Mouse (Mus musculus) lung, embryonic 14.5 days (tissue): ENCODE results near the gene Dctn2. TPM values are rescaled to one million over a fixed set of nuclear protein-coding genes. Genes with fewer than 3 reads are reported as not detected.

Experiments
- ATAC-seq: fragments of 200-750 bp; cut with Nextera tagmentation; 2 replicates; pipeline ENCODE4 v1.8.0; 2017; ENCODE audit warnings: mild to moderate bottlenecking, moderate TSS enrichment, moderate library complexity; ENCODE audit not compliant: insufficient read depth
- DNase-seq: peaks from one replicate; pipeline ENCODE4 v3.0.0-alpha.2; 2015
- H3K27ac ChIP-seq: fragments of 300-500 bp; sonication (generic); 2 replicates; pipeline ENCODE4 v1.5.1; 2014; ENCODE audit warnings: low read depth, mild to moderate bottlenecking, moderate library complexity
- H3K27me3 ChIP-seq: fragments of 300-500 bp; sonication (generic); 2 replicates; pipeline ENCODE4 v1.6.1; 2014; ENCODE audit warnings: low read length, control low read depth; ENCODE audit not compliant: insufficient read depth
- H3K36me3 ChIP-seq: fragments of 300-500 bp; sonication (generic); 2 replicates; pipeline ENCODE4 v1.6.1; 2014; ENCODE audit warnings: control low read depth; ENCODE audit not compliant: insufficient read depth
- H3K4me1 ChIP-seq: fragments of 300-500 bp; sonication (generic); 2 replicates; pipeline ENCODE4 v1.6.1; 2014; ENCODE audit warnings: antibody characterized with exemption, control low read depth; ENCODE audit not compliant: insufficient read depth
- H3K4me2 ChIP-seq: fragments of 300-500 bp; sonication (generic); 2 replicates; pipeline ENCODE4 v1.6.1; 2014; ENCODE audit warnings: mild to moderate bottlenecking
- H3K4me3 ChIP-seq: fragments of 300-500 bp; sonication (generic); 2 replicates; pipeline ENCODE4 v1.5.1; 2014; ENCODE audit warnings: low read depth, low read length
- H3K9ac ChIP-seq: fragments of 300-500 bp; sonication (generic); 2 replicates; pipeline ENCODE4 v1.6.1; 2014
- H3K9me3 ChIP-seq: fragments of 300-500 bp; sonication (generic); 2 replicates; pipeline ENCODE4 v1.6.1; 2016; ENCODE audit warnings: low read depth, low read length, control low read depth
- CTCF ChIP-seq: IDR thresholded peaks from 2 replicates; pipeline ENCODE4 v1.5.1; 2016; ENCODE audit warnings: antibody characterized with exemption, low read depth
- WGBS: fragments of 180-500 bp; shearing (Covaris S2); extraction: QIAGEN DNeasy Blood & Tissue Kit; methylation state at CpG from one replicate; pipeline ENCODE4 v1.1.7; 2014; 5-methylcytosine and 5-hydroxymethylcytosine counted together
- polyA plus RNA-seq: library from polyadenylated mRNA; unstranded; fragments of >200 nt; fragmentation: Nextera tagmentation; extraction: Ambion mirVana; gene quantifications from 2 replicates; pipeline ENCODE4 v1.2.1, GENCODE M21; 2014

Gene Dctn2
- polyA plus RNA-seq, 1 experiment from 2014 or later: 160 TPM

- H3K9ac ChIP-seq: no peak overlapping the region
- H3K4me1 ChIP-seq: peaks cover 16% of the 10 kb centered on the region; the same call in 1 of the 2 replicates
- H3K27me3 ChIP-seq: no peaks in the 10 kb centered on the region
- ATAC-seq (no peak), DNase-seq (no peak)
- H3K9me3 ChIP-seq: no peaks in the 10 kb centered on the region
- H3K4me3 ChIP-seq: no peak overlapping the region
- H3K4me2 ChIP-seq: peak overlapping the region; percentile 32; the same call in 1 of the 2 replicates
- H3K27ac ChIP-seq: no peak overlapping the region
- peaks cover 48% of the 10 kb centered on the region for H3K36me3 ChIP-seq
- TF ChIP-seq CTCF: no peak
- 74% methylated on average over 6 of the region's 6 CpGs for WGBS
Measured at GRCm38 (mm10) chr10:127292987-127293538, 26.9 kb downstream of the Dctn2 start.

GRCm38 (mm10) chr10:127293590-127294113 lies 27.5 kb downstream of the Dctn2 start:
- no peak for TF ChIP-seq CTCF
- no peak overlapping the region for H3K9ac ChIP-seq
- peaks cover 54% of the 10 kb centered on the region for H3K36me3 ChIP-seq
- no peak for ATAC-seq
- H3K4me1 ChIP-seq: peaks cover 16% of the 10 kb centered on the region; the same call in 1 of the 2 replicates
- no peak for DNase-seq
- 0 out of 2 replicates have a peak overlapping the region, but pooled peaks have one; percentile 32 for H3K4me2 ChIP-seq
- H3K27me3 ChIP-seq: no peaks in the 10 kb centered on the region
- no peaks in the 10 kb centered on the region for H3K9me3 ChIP-seq
- H3K4me3 ChIP-seq: no peak overlapping the region
- WGBS: 83% methylated on average over 3 of the region's 3 CpGs
- H3K27ac ChIP-seq: no peak overlapping the region

- H3K36me3 ChIP-seq: peaks cover 68% of the 10 kb centered on the region
- H3K4me2 ChIP-seq: no peak overlapping the region
- no peak overlapping the region for H3K4me3 ChIP-seq
- peaks cover 10% of the 10 kb centered on the region; the same call in 1 of the 2 replicates for H3K4me1 ChIP-seq
- no peak for TF ChIP-seq CTCF
- DNase-seq: no peak
- H3K27me3 ChIP-seq: no peaks in the 10 kb centered on the region
- H3K9me3 ChIP-seq: no peaks in the 10 kb centered on the region
- no peak overlapping the region for H3K27ac ChIP-seq
- no peak for ATAC-seq
- H3K9ac ChIP-seq: no peak overlapping the region
- WGBS: 87% methylated on average over 10 of the region's 10 CpGs
Measured at GRCm38 (mm10) chr10:127294895-127295510, 28.8 kb downstream of the Dctn2 start.

GRCm38 (mm10) chr10:127295986-127296794 lies 30.0 kb downstream of the Dctn2 start:
- no peak for TF ChIP-seq CTCF
- Histone ChIP-seq H3K27ac (no peak overlapping the region), H3K4me1 (peaks cover 10% of the 10 kb centered on the region; the same call in 1 of the 2 replicates), H3K9me3 (no peaks in the 10 kb centered on the region), H3K4me3 (no peak overlapping the region), H3K27me3 (no peaks in the 10 kb centered on the region), H3K36me3 (peaks cover 80% of the 10 kb centered on the region), H3K9ac (no peak overlapping the region), H3K4me2 (no peak overlapping the region)
- 83% methylated on average over 24 of the region's 24 CpGs for WGBS
- ATAC-seq: no peak
- DNase-seq: no peak

GRCm38 (mm10) chr10:127297015-127297871 lies 31.1 kb downstream of the Dctn2 start:
- ATAC-seq (no peak), DNase-seq (no peak)
- H3K9ac ChIP-seq: no peak overlapping the region
- H3K27ac ChIP-seq: no peak overlapping the region
- H3K9me3 ChIP-seq: no peaks in the 10 kb centered on the region
- no peak overlapping the region for H3K4me3 ChIP-seq
- no peaks in the 10 kb centered on the region; the same call in 1 of the 2 replicates for H3K4me1 ChIP-seq
- peaks cover 90% of the 10 kb centered on the region for H3K36me3 ChIP-seq
- H3K27me3 ChIP-seq: no peaks in the 10 kb centered on the region
- WGBS: 87% methylated on average over 16 of the region's 16 CpGs
- no peak for TF ChIP-seq CTCF
- no peak overlapping the region for H3K4me2 ChIP-seq

- Histone ChIP-seq H3K9ac (no peak overlapping the region), H3K27ac (no peak overlapping the region), H3K4me1 (no peaks in the 10 kb centered on the region), H3K36me3 (peaks cover 100% of the 10 kb centered on the region), H3K4me3 (no peak overlapping the region), H3K27me3 (no peaks in the 10 kb centered on the region), H3K9me3 (no peaks in the 10 kb centered on the region), H3K4me2 (no peak overlapping the region)
- WGBS: 93% methylated on average over 6 of the region's 6 CpGs
- no peak for ATAC-seq
- DNase-seq: no peak
- no peak for TF ChIP-seq CTCF
Measured at GRCm38 (mm10) chr10:127300361-127300760, 34.2 kb downstream of the Dctn2 start.
